Mouse (Mus musculus) neural tube, embryonic 14.5 days (tissue): ENCODE data around the gene Lrmda. TPM values are rescaled to one million over a fixed set of nuclear protein-coding genes. Genes with fewer than 3 reads are reported as not detected.

Source experiments
- ATAC-seq: fragments of 200-750 bp; cut with Nextera tagmentation; 2 replicates; pipeline ENCODE4 v1.8.0; 2017; ENCODE audit warnings: low read depth, mild to moderate bottlenecking, moderate TSS enrichment, moderate library complexity
- H3K27ac ChIP-seq: fragments of 300-500 bp; sonication (generic); 2 replicates; pipeline ENCODE4 v1.5.1; 2014; ENCODE audit warnings: low read depth, mild to moderate bottlenecking, control low read depth, low read length, moderate library complexity, mixed read lengths
- H3K27me3 ChIP-seq: fragments of 300-500 bp; sonication (generic); 2 replicates; pipeline ENCODE4 v1.6.1; 2014; ENCODE audit warnings: low read length; ENCODE audit not compliant: control insufficient read depth, insufficient read depth
- H3K36me3 ChIP-seq: fragments of 300-500 bp; sonication (generic); 2 replicates; pipeline ENCODE4 v1.6.1; 2014; ENCODE audit warnings: low read length, mixed read lengths; ENCODE audit not compliant: control insufficient read depth, insufficient read depth
- H3K4me1 ChIP-seq: fragments of 300-500 bp; sonication (generic); 2 replicates; pipeline ENCODE4 v1.6.1; 2014; ENCODE audit warnings: low read length; ENCODE audit not compliant: control insufficient read depth, insufficient read depth
- H3K4me2 ChIP-seq: fragments of 300-500 bp; sonication (generic); 2 replicates; pipeline ENCODE4 v1.6.1; 2014; ENCODE audit warnings: mild to moderate bottlenecking, low read depth, low read length, control low read depth
- H3K4me3 ChIP-seq: fragments of 300-500 bp; sonication (generic); 2 replicates; pipeline ENCODE4 v1.5.1; 2014; ENCODE audit warnings: low read depth, low read length, control low read depth, mixed read lengths
- H3K9ac ChIP-seq: fragments of 300-500 bp; sonication (generic); replicated peaks from 2 replicates; pipeline ENCODE4 v1.6.1; 2014; ENCODE audit warnings: low read depth, mild to moderate bottlenecking, control low read depth, low read length, mixed read lengths
- H3K9me3 ChIP-seq: fragments of 300-500 bp; sonication (generic); 2 replicates; pipeline ENCODE4 v1.6.1; 2016; ENCODE audit warnings: low read length; ENCODE audit not compliant: control insufficient read depth
- WGBS: fragments of 180-500 bp; shearing (Covaris S2); extraction: QIAGEN DNeasy Blood & Tissue Kit; methylation state at CpG from one replicate; pipeline ENCODE4 v1.1.7; 2014; 5-methylcytosine and 5-hydroxymethylcytosine counted together
- polyA plus RNA-seq: library from polyadenylated mRNA; unstranded; fragments of >200 nt; fragmentation: Nextera tagmentation; extraction: Ambion mirVana; gene quantifications from 2 replicates; pipeline ENCODE4 v1.2.1, GENCODE M21; 2014

Gene Lrmda
- polyA plus RNA-seq, 1 experiment from 2014 or later = 0.35 TPM

GRCm38 (mm10) chr14:22744701-22745100 is 725.2 kb downstream of the Lrmda start:
- no peak overlapping the region for H3K4me3 ChIP-seq
- 0 out of 2 replicates have a peak, but pooled peaks have one; percentile 44 for ATAC-seq
- no peak overlapping the region for H3K27ac ChIP-seq
- no peaks in the 10 kb centered on the region for H3K36me3 ChIP-seq
- H3K4me1 ChIP-seq = peaks cover 4% of the 10 kb centered on the region; the same call in 1 of the 2 replicates
- H3K9ac ChIP-seq = no peak overlapping the region
- H3K4me2 ChIP-seq = no peak overlapping the region
- no peaks in the 10 kb centered on the region for H3K27me3 ChIP-seq
- H3K9me3 ChIP-seq = no peaks in the 10 kb centered on the region
- WGBS = 14% methylated on average over 5 of the region's 5 CpGs

- Histone ChIP-seq H3K9ac (no peak overlapping the region), H3K9me3 (no peaks in the 10 kb centered on the region), H3K4me3 (no peak overlapping the region), H3K4me2 (no peak overlapping the region), H3K27me3 (no peaks in the 10 kb centered on the region), H3K27ac (no peak overlapping the region), H3K4me1 (peaks cover 4% of the 10 kb centered on the region; the same call in 1 of the 2 replicates), H3K36me3 (no peaks in the 10 kb centered on the region)
- no peak for ATAC-seq
- WGBS = 24% methylated on average over 1 of the region's 1 CpGs
Observed at GRCm38 (mm10) chr14:22745263-22745881, 725.9 kb downstream of the Lrmda start.

GRCm38 (mm10) chr14:22745882-22746480 is 726.5 kb downstream of the Lrmda start:
- H3K27me3 ChIP-seq = no peaks in the 10 kb centered on the region
- H3K9ac ChIP-seq = no peak overlapping the region
- 4% methylated on average over 5 of the region's 5 CpGs for WGBS
- no peak overlapping the region for H3K4me3 ChIP-seq
- H3K4me1 ChIP-seq = peaks cover 4% of the 10 kb centered on the region; the same call in 1 of the 2 replicates
- peak overlapping the region; percentile 22; the same call in 1 of the 2 replicates for H3K27ac ChIP-seq
- no peak overlapping the region for H3K4me2 ChIP-seq
- ATAC-seq = peak; percentile 28; the same call in 1 of the 2 replicates
- H3K9me3 ChIP-seq = no peaks in the 10 kb centered on the region
- no peaks in the 10 kb centered on the region for H3K36me3 ChIP-seq

GRCm38 (mm10) chr14:22747816-22748215 is 728.3 kb downstream of the Lrmda start:
- Histone ChIP-seq H3K36me3 (no peaks in the 10 kb centered on the region), H3K27ac (no peak overlapping the region), H3K4me1 (peaks cover 4% of the 10 kb centered on the region; the same call in 1 of the 2 replicates), H3K4me2 (no peak overlapping the region), H3K27me3 (no peaks in the 10 kb centered on the region), H3K9ac (no peak overlapping the region), H3K9me3 (no peaks in the 10 kb centered on the region), H3K4me3 (no peak overlapping the region)
- WGBS = 95% methylated on average over 5 of the region's 5 CpGs
- ATAC-seq = no peak

- Histone ChIP-seq H3K9me3 (no peaks in the 10 kb centered on the region), H3K27me3 (no peaks in the 10 kb centered on the region), H3K4me1 (peaks cover 4% of the 10 kb centered on the region; the same call in 1 of the 2 replicates), H3K36me3 (no peaks in the 10 kb centered on the region), H3K4me2 (no peak overlapping the region), H3K4me3 (no peak overlapping the region), H3K27ac (no peak overlapping the region), H3K9ac (no peak overlapping the region)
- ATAC-seq = no peak
Observed at GRCm38 (mm10) chr14:22750409-22750808, 730.9 kb downstream of the Lrmda start.

- ATAC-seq = no peak
- 85% methylated on average over 10 of the region's 10 CpGs for WGBS
- no peak overlapping the region for H3K4me2 ChIP-seq
Observed at GRCm38 (mm10) chr14:22751290-22751689, 731.8 kb downstream of the Lrmda start.

GRCm38 (mm10) chr14:22754633-22755032 is 735.1 kb downstream of the Lrmda start:
- Histone ChIP-seq H3K36me3 (no peaks in the 10 kb centered on the region), H3K27me3 (no peaks in the 10 kb centered on the region), H3K27ac (no peak overlapping the region), H3K4me1 (peaks cover under 1% of the 10 kb centered on the region; the same call in 1 of the 2 replicates), H3K9me3 (no peaks in the 10 kb centered on the region), H3K4me2 (no peak overlapping the region), H3K9ac (no peak overlapping the region), H3K4me3 (no peak overlapping the region)
- no peak for ATAC-seq
- WGBS = 96% methylated on average over 5 of the region's 5 CpGs

More at GRCm38 (mm10) chr14:22751290-22751689, 731.8 kb downstream of the Lrmda start:
- Histone ChIP-seq H3K9ac (no peak overlapping the region), H3K36me3 (no peaks in the 10 kb centered on the region), H3K4me1 (no peaks in the 10 kb centered on the region), H3K4me3 (no peak overlapping the region), H3K27ac (no peak overlapping the region), H3K27me3 (no peaks in the 10 kb centered on the region), H3K9me3 (no peaks in the 10 kb centered on the region)

- Histone ChIP-seq H3K4me2 (no peak overlapping the region), H3K9ac (no peak overlapping the region), H3K27ac (no peak overlapping the region), H3K27me3 (no peaks in the 10 kb centered on the region), H3K9me3 (no peaks in the 10 kb centered on the region), H3K4me3 (no peak overlapping the region), H3K36me3 (no peaks in the 10 kb centered on the region), H3K4me1 (peaks cover 5% of the 10 kb centered on the region; the same call in 1 of the 2 replicates)
- ATAC-seq = no peak
- WGBS = 83% methylated on average over 3 of the region's 3 CpGs
Observed at GRCm38 (mm10) chr14:22757493-22757892, 738.0 kb downstream of the Lrmda start.

GRCm38 (mm10) chr14:22759216-22759615 is 739.7 kb downstream of the Lrmda start:
- Histone ChIP-seq H3K4me2 (no peak overlapping the region), H3K9me3 (no peaks in the 10 kb centered on the region), H3K9ac (no peak overlapping the region), H3K36me3 (no peaks in the 10 kb centered on the region), H3K4me3 (no peak overlapping the region), H3K27ac (no peak overlapping the region), H3K4me1 (peaks cover 5% of the 10 kb centered on the region; the same call in 1 of the 2 replicates), H3K27me3 (no peaks in the 10 kb centered on the region)
- 19% methylated on average over 2 of the region's 2 CpGs for WGBS
- ATAC-seq = no peak
